Mouse (Mus musculus): ENCODE data around the gene Nxnl2. TPM values are rescaled to one million over a fixed set of nuclear protein-coding genes. Genes with fewer than 3 reads are reported as not detected.
"Not testable (repeated sequence)": the region's sequence is repeated elsewhere in the genome, so short reads cannot be mapped to it uniquely, and the experiment has no call there.

Nxnl2 gene
- total RNA-seq, 2 experiments from 2014 or later = 0.29 TPM; not detected in 1

- ATAC-seq (ENCODE audit: poor library complexity, severe bottlenecking) = no peak
Observed at GRCm38 (mm10) chr13:51178932-51179331, 8.1 kb downstream of the Nxnl2 start.

- no peak for ATAC-seq (ENCODE audit: poor library complexity, severe bottlenecking)
Observed at GRCm38 (mm10) chr13:51179362-51179761, 8.5 kb downstream of the Nxnl2 start.

- no peak for ATAC-seq (ENCODE audit: poor library complexity, severe bottlenecking)
Observed at GRCm38 (mm10) chr13:51182236-51182635, 11.4 kb downstream of the Nxnl2 start.

GRCm38 (mm10) chr13:51184896-51185295 lies 14.1 kb downstream of the Nxnl2 start:
- no peak for ATAC-seq (ENCODE audit: poor library complexity, severe bottlenecking)

- ATAC-seq (ENCODE audit: poor library complexity, severe bottlenecking) = no peak
Observed at GRCm38 (mm10) chr13:51190336-51190735, 19.5 kb downstream of the Nxnl2 start.

GRCm38 (mm10) chr13:51191416-51192140 lies 20.8 kb downstream of the Nxnl2 start:
- no peak for ATAC-seq (ENCODE audit: poor library complexity, severe bottlenecking)

GRCm38 (mm10) chr13:51193893-51194292 lies 23.1 kb downstream of the Nxnl2 start:
- 0 out of 2 replicates have a peak, but pooled peaks have one; percentile 40 for ATAC-seq (ENCODE audit: poor library complexity, severe bottlenecking)

GRCm38 (mm10) chr13:51197699-51198098 lies 26.9 kb downstream of the Nxnl2 start:
- ATAC-seq (ENCODE audit: poor library complexity, severe bottlenecking) = no peak

- no peak for ATAC-seq (ENCODE audit: poor library complexity, severe bottlenecking)
Observed at GRCm38 (mm10) chr13:51198186-51198585, 27.4 kb downstream of the Nxnl2 start.

GRCm38 (mm10) chr13:51201985-51202843 lies 31.4 kb downstream of the Nxnl2 start:
- ATAC-seq (ENCODE audit: poor library complexity, severe bottlenecking) = peak; percentile 77

- ATAC-seq (ENCODE audit: poor library complexity, severe bottlenecking) = peak; percentile 68
Observed at GRCm38 (mm10) chr13:51202844-51203173, 32.0 kb downstream of the Nxnl2 start.

GRCm38 (mm10) chr13:51203467-51203866 lies 32.6 kb downstream of the Nxnl2 start:
- no peak for ATAC-seq (ENCODE audit: poor library complexity, severe bottlenecking)

GRCm38 (mm10) chr13:51204081-51204480 lies 33.3 kb downstream of the Nxnl2 start:
- ATAC-seq (ENCODE audit: poor library complexity, severe bottlenecking) = not testable (repeated sequence)

- ATAC-seq (ENCODE audit: poor library complexity, severe bottlenecking) = no peak
Observed at GRCm38 (mm10) chr13:51207965-51208364, 37.1 kb downstream of the Nxnl2 start.

GRCm38 (mm10) chr13:51208378-51209100 lies 37.7 kb downstream of the Nxnl2 start:
- no peak for ATAC-seq (ENCODE audit: poor library complexity, severe bottlenecking)

GRCm38 (mm10) chr13:51210639-51211038 lies 39.8 kb downstream of the Nxnl2 start:
- ATAC-seq (ENCODE audit: poor library complexity, severe bottlenecking) = no peak

GRCm38 (mm10) chr13:51214746-51215145 lies 43.9 kb downstream of the Nxnl2 start:
- no peak for ATAC-seq (ENCODE audit: poor library complexity, severe bottlenecking)

GRCm38 (mm10) chr13:51220897-51221296 lies 50.1 kb downstream of the Nxnl2 start:
- ATAC-seq (ENCODE audit: poor library complexity, severe bottlenecking) = no peak

GRCm38 (mm10) chr13:51221425-51222160 lies 50.8 kb downstream of the Nxnl2 start:
- ATAC-seq (ENCODE audit: poor library complexity, severe bottlenecking) = no peak
